Mouse (Mus musculus) thymus, adult 18-20 months (tissue): Measurements from ENCODE around the gene Lefty1.
"Not testable (repeated sequence)": the region's sequence is repeated elsewhere in the genome, so short reads cannot be mapped to it uniquely, and the experiment has no call there.

Experiments
- DNase-seq, 2 experiments: peaks; one replicate each; pipeline ENCODE4 v3.0.0; 2022; ENCODE audit warnings: mixed read lengths in 2 of 2

The Lefty1 gene

GRCm38 (mm10) chr1:180934467-180935419 is at the start of gene Lefty1:
Gene Lefty1, plus strand, starts transcription at chr1:180935022.
- no peak for DNase-seq

DNA sequence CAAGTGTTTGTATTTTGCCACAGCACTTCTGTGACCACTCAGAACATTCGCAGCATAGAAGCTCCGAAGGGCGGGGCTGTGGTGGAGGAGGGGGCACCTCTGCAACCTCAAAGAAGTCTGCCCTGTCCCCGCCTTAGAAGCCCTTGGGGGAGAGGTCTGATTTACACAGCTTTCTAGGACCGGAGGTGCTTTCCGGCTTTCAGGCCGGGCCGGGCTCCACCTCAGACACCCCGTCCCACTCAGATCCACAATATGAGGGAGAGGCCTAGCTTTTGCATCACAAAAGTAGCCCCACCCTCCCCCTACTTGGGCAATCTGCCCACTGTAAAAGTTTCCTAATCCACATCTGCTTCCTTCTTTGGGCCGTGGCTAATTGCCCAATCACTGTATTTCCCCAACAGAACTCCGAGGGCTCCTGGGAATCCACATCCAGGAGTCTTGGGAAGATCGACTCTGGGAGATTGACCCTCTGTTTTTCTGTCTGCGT is 46.2 kb upstream of the Lefty1 start:
- DNase-seq = no peak

DNA sequence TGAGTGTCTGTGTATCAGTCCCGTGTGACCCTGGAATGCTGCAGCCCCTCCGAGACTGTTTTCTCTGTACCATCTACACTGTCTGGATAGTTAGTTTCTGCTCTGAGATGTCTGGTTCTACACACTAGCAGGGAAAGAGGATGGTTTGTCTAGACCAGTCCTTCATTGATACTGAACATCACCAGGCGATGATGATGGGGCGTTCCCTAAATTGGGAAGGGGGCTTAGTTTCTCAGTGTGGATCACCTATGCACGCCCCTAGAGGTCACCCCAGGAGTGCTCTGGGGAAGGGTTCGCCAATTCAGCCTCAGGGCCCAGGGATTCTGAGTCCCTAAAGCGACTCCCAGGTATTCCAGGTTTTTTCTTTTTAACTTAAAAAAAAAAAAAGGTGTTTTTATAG is 45.6 kb upstream of the Lefty1 start:
- DNase-seq = no peak

DNA sequence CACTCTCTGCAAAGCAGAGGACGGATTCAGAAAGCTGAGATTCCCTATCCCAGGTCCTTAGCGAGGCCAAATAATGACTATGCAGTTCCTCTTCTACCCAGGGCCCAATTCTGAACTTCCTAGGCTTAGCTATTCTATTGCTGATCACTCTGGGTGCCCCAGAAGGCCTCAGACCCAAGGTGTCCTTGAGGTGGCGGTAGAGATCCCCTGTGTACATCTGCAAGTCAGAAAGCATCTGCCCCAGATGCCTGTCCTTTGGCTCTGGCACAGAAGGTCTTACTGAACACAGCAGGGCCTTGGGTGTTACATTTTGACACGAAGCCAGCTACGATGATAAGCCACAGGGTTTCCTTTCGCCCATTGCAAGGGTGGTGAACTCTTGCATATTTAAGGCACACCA is 45.0 kb upstream of the Lefty1 start:
- peak in 1 of 2 experiments; percentile 52 for DNase-seq

- no peak for DNase-seq
These were observed 42.0 kb upstream of the Lefty1 start, which contains the start of gene Lefty2 for GRCm38 (mm10) chr1:180892808-180893207. Gene Lefty2, plus strand, starts transcription at chr1:180893108.

- not testable (repeated sequence) for DNase-seq
These were observed 40.5 kb upstream of the Lefty1 start for GRCm38 (mm10) chr1:180894088-180894987.

DNA sequence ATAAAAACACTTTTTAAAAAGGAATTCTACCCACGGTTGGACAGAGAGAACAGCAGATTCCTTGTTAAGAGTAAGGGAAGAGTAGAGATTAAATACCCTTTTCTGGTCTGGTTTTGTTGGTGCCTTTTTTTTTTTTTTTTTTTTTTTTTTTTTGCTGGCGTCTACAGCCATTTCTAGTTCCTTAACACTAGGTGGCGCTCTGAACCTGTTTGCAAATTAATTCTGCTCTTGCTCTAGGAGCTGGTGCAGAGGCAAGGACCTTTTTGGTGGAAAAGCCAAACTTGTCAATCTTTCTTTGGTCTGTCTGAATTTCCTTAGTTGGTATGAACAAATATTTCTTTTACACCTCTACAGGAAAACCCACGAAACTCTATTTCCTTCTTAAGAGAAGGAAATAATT is 33.7 kb upstream of the Lefty1 start:
- no peak for DNase-seq

DNA sequence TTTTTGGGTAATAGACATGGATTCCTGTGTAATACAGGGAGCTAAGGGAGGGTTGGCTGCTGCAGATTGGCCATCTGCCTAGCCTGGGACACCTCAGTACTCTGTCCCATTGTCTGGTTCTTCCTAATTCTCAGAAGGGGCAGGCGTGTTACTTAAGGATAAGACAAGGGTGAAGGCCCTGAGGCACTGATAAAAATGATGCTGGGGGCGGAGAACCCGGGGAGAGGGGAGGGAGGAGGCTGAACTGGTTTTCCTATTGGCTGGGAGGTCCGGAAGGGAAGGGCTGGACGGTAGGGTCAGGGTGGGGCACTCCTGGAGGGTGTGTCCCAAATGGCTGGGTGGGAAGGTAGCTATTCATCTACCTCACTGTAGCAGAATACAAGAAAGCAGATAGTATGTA is 31.9 kb upstream of the Lefty1 start:
- DNase-seq = no peak

DNA sequence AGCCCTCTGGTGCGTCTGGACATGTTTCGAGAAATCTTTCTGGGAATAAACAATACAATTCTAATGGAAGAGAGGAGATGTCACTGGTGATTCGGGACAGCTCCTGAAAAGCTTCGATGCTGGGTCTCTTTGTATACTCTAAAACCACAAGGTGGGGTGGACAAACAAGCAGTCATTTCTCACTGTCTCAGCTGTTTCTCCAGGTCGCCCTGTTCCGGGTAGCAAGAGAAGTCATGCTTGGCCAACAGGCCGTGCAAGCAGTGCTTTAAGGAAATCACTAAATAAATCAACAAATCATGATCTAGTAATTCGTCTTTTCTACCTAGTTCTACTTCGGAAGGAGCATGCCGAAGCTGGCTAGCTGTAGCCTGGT is 31.2 kb upstream of the Lefty1 start:
- no peak for DNase-seq

DNA sequence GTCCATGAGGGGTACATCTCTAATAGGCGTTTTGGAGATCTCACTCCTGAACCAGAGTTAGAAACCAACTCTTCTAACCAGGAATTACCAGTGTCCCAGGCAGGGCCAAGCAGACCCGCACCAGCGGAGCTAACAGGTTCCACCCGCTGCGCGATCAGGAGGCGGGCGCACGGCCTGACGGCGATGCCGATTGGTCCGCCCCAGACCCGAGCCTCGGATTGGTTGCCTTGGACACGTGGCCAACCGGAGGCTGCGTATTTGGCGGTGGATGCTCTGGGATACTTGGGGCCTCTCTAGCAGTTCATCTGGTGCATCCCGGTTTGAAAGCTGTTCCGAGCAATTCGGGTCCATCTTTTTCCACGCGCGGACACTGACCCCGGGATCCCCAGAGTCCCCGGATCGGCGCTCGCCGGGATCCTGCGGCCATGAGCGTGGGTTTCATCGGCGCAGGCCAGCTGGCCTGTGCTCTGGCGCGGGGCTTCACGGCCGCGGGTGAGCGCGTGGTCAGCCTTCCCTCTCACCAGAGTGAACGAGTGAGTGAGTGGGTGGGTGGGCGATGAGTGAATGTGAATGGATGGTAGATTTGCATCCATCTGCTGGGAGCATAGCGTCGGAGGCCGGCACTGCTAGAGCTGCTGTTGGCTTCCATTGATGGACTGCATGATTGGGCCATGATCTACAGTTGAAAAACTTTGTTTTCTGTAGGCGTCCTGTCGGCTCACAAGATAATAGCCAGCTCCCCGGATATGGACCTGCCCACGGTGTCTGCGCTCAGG is 30.6 kb upstream of the Lefty1 start, which contains the start of gene Pycr2:
Pycr2 (plus strand) TSS at position 255 of the 776 bp plus-strand sequence.
- DNase-seq = peak; percentile 90 to 92

DNA sequence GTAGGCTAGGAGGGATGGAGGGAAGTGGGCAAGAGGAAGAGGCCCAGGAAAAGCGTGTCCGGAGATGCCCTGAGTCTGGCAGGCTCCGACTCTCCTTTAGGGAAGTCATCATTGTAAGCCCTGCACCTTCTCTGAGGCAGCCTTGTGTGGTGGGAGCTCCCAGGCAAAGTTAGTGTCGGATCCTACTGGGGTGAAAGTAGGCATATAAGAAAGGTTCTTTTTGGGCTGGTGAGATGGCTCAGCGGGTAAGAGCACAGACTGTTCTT is 30.1 kb upstream of the Lefty1 start:
- DNase-seq = no peak

DNA sequence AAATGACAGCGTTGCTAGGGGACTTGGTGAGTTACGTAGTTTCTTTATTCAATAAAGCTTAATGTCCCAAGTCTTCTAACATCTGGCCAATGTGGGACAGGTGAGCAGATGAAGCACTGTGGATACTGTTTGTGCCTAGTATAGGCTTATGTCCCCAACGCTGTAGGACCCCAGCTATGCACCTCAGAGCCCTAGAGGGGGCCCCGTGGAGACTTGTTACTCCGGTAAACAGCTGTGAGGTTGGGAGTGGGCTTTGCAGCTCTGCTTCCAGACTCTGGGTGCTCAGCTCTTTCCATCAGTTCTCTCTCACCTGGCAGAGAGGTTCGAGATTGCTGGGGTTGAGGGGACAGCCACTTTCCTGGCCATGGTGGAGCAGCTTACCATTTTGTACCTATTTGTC is 29.5 kb upstream of the Lefty1 start:
- no peak for DNase-seq

- no peak for DNase-seq
These were observed 28.9 kb upstream of the Lefty1 start for GRCm38 (mm10) chr1:180905876-180906275.

- peak in 1 of 2 experiments; percentile 50 for DNase-seq
These were observed 28.2 kb upstream of the Lefty1 start for GRCm38 (mm10) chr1:180906461-180907147.

- DNase-seq = no peak
These were observed 23.7 kb upstream of the Lefty1 start for GRCm38 (mm10) chr1:180911138-180911537.

DNA sequence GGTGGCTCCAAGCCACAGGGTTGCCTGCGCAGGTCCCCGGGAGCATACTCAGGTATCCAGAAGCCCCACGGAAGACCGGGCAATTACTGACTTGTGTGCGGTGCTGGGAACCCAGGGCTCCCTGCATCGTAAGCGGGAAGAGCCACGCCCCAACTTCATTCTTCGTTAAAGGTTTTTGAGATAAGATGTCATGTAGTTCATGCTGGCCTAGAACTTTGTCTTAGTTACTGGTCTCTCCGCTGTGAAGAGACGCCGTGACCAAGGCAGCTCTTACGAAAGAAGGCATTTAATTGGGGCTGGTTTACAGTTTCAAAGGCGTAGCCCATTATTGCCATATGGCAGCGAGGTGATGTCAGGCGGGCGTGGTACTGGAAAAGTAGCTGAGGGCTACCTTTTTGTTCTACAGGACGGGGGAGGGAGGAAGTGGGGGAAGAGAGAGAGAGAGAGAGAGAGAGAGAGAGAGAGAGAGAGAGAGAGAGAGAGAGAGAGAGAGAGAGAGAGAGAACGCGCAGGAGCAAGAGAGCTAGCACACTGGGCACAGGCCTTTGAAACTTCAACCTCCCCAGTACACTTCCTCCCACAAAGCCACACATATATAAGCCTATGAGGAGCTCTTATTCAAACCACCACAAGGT is 23.1 kb upstream of the Lefty1 start:
- peak in 1 of 2 experiments; percentile 51 for DNase-seq

DNA sequence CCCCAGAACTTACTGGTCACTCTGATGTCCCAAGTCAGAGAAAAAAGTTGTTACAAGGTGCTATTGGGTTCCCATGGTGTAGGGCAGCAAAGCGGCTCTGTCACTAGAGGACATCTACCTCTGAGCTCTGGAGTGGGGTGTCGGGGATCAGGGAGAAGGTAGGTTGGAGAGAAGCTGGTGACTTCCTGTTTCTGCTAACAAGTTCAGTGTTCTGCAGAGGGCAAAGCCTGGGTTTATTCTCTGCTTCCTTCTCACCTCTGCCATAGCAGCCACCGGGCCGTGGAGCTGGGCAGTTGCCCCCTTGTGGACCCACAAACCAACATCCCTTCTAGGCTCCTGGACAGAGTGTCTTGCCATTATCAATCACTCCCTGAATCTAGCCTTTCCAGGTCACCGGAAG is 22.0 kb upstream of the Lefty1 start:
- no peak for DNase-seq

- DNase-seq = no peak
These were observed 21.0 kb upstream of the Lefty1 start for GRCm38 (mm10) chr1:180913797-180914196.

DNA sequence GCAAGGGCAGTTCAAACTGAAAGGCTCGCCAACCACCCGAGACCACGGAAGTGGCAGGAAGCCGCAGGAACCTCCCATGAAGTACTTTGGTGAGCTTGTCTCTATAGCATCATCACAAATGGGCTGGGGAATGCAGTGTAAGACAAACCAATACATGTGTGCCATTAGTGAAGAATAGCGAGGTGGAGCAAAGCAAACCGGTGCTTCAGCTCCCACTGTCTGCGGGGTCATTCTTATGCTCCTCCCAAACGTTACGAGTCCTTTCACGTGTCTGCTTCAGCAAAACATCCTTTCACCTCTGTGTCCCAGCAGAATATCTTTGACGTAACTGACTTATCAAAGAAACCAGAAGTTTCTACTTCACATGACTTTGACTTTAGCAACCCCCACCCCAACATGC is 18.4 kb upstream of the Lefty1 start:
- DNase-seq = no peak

DNA sequence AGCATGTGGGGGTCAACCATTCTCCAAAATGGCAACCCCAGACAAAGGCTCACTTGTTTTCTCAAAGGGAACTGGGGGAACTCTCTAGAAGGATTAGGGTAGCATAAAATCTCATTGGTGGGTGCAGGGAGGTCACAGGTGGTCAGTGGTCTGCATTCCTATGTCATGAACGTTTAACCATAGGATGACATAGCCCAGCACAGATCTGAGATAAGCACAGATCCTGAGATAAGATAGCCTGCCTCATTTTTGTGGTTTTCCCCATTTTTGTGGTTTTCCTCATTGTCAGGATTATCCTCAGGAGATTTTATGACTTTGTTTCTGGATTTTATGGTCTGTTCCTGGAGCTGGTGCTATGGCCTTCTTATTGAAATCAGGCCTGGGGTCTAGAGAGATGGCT is 17.8 kb upstream of the Lefty1 start:
- no peak for DNase-seq

GRCm38 (mm10) chr1:180919686-180920085 is 15.1 kb upstream of the Lefty1 start:
- DNase-seq = no peak
